Mouse (Mus musculus): Measurements from ENCODE around the gene Rapgef2.

Rapgef2 gene

GRCm38 (mm10) chr3:79233478-79234415 is 52.6 kb downstream of the Rapgef2 start:
- DNase-seq (ENCODE audit: low spot score) = peak; percentile 40

- no peak for DNase-seq (ENCODE audit: low spot score)
Measured at GRCm38 (mm10) chr3:79230718-79231117, 55.6 kb downstream of the Rapgef2 start.

- no peak for DNase-seq (ENCODE audit: low spot score)
Measured at GRCm38 (mm10) chr3:79229546-79229945, 56.8 kb downstream of the Rapgef2 start.

- no peak for DNase-seq (ENCODE audit: low spot score)
Measured at GRCm38 (mm10) chr3:79228304-79228703, 58.0 kb downstream of the Rapgef2 start.

- DNase-seq (ENCODE audit: low spot score) = peak; percentile 84
Measured at GRCm38 (mm10) chr3:79227356-79228088, 58.8 kb downstream of the Rapgef2 start.

- peak; percentile 44 for DNase-seq (ENCODE audit: low spot score)
Measured at GRCm38 (mm10) chr3:79226807-79227206, 59.5 kb downstream of the Rapgef2 start.

GRCm38 (mm10) chr3:79225888-79226287 is 60.4 kb downstream of the Rapgef2 start:
- no peak for DNase-seq (ENCODE audit: low spot score)

- DNase-seq (ENCODE audit: low spot score) = no peak
Measured at GRCm38 (mm10) chr3:79224352-79224751, 62.0 kb downstream of the Rapgef2 start.

GRCm38 (mm10) chr3:79223281-79223680 is 63.0 kb downstream of the Rapgef2 start:
- DNase-seq (ENCODE audit: low spot score) = no peak

GRCm38 (mm10) chr3:79222192-79222960 is 63.9 kb downstream of the Rapgef2 start:
- DNase-seq (ENCODE audit: low spot score) = no peak

GRCm38 (mm10) chr3:79221296-79222191 is 64.8 kb downstream of the Rapgef2 start:
- peak; percentile 61 for DNase-seq (ENCODE audit: low spot score)

GRCm38 (mm10) chr3:79219144-79219930 is 67.0 kb downstream of the Rapgef2 start:
- no peak for DNase-seq (ENCODE audit: low spot score)

GRCm38 (mm10) chr3:79218566-79219051 is 67.7 kb downstream of the Rapgef2 start:
- no peak for DNase-seq (ENCODE audit: low spot score)

- DNase-seq (ENCODE audit: low spot score) = peak; percentile 29
Measured at GRCm38 (mm10) chr3:79210243-79210642, 76.1 kb downstream of the Rapgef2 start.

GRCm38 (mm10) chr3:79207216-79207615 is 79.1 kb downstream of the Rapgef2 start:
- no peak for DNase-seq (ENCODE audit: low spot score)

GRCm38 (mm10) chr3:79206524-79206923 is 79.8 kb downstream of the Rapgef2 start:
- DNase-seq (ENCODE audit: low spot score) = no peak

GRCm38 (mm10) chr3:79205981-79206380 is 80.3 kb downstream of the Rapgef2 start:
- DNase-seq (ENCODE audit: low spot score) = no peak

GRCm38 (mm10) chr3:79205112-79205511 is 81.2 kb downstream of the Rapgef2 start:
- DNase-seq (ENCODE audit: low spot score) = no peak

GRCm38 (mm10) chr3:79204261-79204660 is 82.1 kb downstream of the Rapgef2 start:
- DNase-seq (ENCODE audit: low spot score) = no peak

GRCm38 (mm10) chr3:79203821-79204220 is 82.5 kb downstream of the Rapgef2 start:
- no peak for DNase-seq (ENCODE audit: low spot score)

Measured in T-cell, adult 2 months (primary cell).